In the genomic region with DNA sequence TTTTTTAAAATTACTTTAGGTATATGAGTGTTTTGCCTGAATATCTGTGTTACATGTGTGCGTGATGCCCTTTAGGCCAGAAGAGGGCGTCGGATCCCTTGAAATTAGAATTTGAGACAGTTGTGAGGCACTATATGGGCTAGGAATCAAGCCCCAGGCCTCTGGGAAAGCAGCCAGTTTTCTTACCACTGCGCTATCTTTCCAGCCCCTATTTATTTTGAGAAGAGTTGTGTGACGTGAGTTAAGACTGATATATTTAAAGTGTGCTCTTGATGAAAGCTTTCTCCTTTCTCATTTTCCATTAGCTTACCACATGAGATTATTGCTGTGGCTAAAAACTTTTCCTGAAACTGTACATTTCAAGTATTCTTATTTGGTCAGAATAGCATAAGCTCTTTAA, we compare ENCODE assay signal across 13 mouse cellular contexts. TPM values are rescaled to one million over a fixed set of nuclear protein-coding genes. Genes with fewer than 3 reads are reported as not detected.
DNase-seq lines count a peak whose midpoint lies in the region.
"Had no signal": no experiment of that assay in that cellular context is flagged by ENCODE, and none has a peak within 500 bp of the region (broad histone marks: within the 10 kb centered on the region; RNA-seq: fewer than 3 reads in every experiment).

No protein-coding gene starts in this region.

- intact Hi-C loops in heart, postnatal 36 days (cut with DNase I): no loop called here

- peak; percentile 14 for DNase-seq in heart, postnatal 4 days
- no peak for DNase-seq in heart, postnatal 36 days
- DNase-seq in MEL-GATA-1-ER (ENCODE audit: extremely low read depth, low read depth) (peak; percentile 14), ZHBTc4 (ENCODE audit: low read depth, low spot score) (peak; percentile 12), MN1 (ENCODE audit: low spot score) (no peak)
- no peak for DNase-seq in kidney, adult 9 months
- DNase-seq: adrenal gland, adult 8-10 months; adrenal gland, postnatal 36 days; cerebellum, adult 8-10 months; cerebellum, postnatal 36 days; gastrocnemius, postnatal 10 days; heart, adult 18-20 months; heart, postnatal 10 days had no signal

RNA-seq across cellular contexts. Expression of gene Usp47, which starts 51.6 kb away (rescaled TPM):
- total RNA-seq in heart, postnatal 4 days (2021): 10 to 100 TPM; 90.9 to 91.6 TPM
- total RNA-seq in heart, postnatal 36 days (2021): 10 to 100 TPM; 80.2 to 81.2 TPM

Comparison
In these comparisons a context has a peak if more than half of its experiments do, and no peak if none do; other contexts are left out.
1. DNase-seq: peak in heart, postnatal 4 days (single experiment), MEL-GATA-1-ER (single experiment) and ZHBTc4 (single experiment); none in heart, postnatal 36 days (0 of 2), kidney, adult 9 months (single experiment) and MN1 (single experiment).